Mouse (Mus musculus): Measurements from ENCODE around the gene Id3. TPM values are rescaled to one million over a fixed set of nuclear protein-coding genes. Genes with fewer than 3 reads are reported as not detected.
A peak's percentile ranks its signal among the peaks of the same experiment; 100 is the strongest.

The Id3 gene
- polyA plus RNA-seq, 1 experiment from 2014 or later: 156 TPM

GRCm38 (mm10) chr4:136123111-136123791, 20.0 kb upstream of the Id3 start:
- no peak for ATAC-seq (ENCODE audit: low read depth)
- Histone ChIP-seq H3K4me2 (ENCODE audit: low read depth, low read length) (no peak overlapping the region), H3K27ac (ENCODE audit: low read depth, low read length) (0 out of 2 replicates have a peak overlapping the region, but pooled peaks have one; percentile 22), H3K9me3 (ENCODE audit: control insufficient read depth, low read length) (no peaks in the 10 kb centered on the region), H3K36me3 (ENCODE audit: control insufficient read depth, insufficient read depth, low read length) (no peaks in the 10 kb centered on the region), H3K27me3 (ENCODE audit: control insufficient read depth, insufficient read depth, low read length) (no peaks in the 10 kb centered on the region), H3K4me3 (ENCODE audit: low read depth, low read length) (no peak overlapping the region), H3K4me1 (ENCODE audit: control insufficient read depth, insufficient read depth, low read length) (no peaks in the 10 kb centered on the region), H3K9ac (replicated peaks; ENCODE audit: low read depth, low read length) (no peak overlapping the region)
- WGBS: 69% methylated on average over 8 of the region's 8 CpGs

- H3K9me3 ChIP-seq (ENCODE audit: control insufficient read depth, low read length): no peaks in the 10 kb centered on the region
- no peaks in the 10 kb centered on the region for H3K27me3 ChIP-seq (ENCODE audit: control insufficient read depth, insufficient read depth, low read length)
- H3K4me3 ChIP-seq (ENCODE audit: low read depth, low read length): no peak overlapping the region
- no peak overlapping the region for H3K4me2 ChIP-seq (ENCODE audit: low read depth, low read length)
- H3K4me1 ChIP-seq (ENCODE audit: control insufficient read depth, insufficient read depth, low read length): no peaks in the 10 kb centered on the region
- ATAC-seq (ENCODE audit: low read depth): no peak
- 0 out of 2 replicates have a peak overlapping the region, but pooled peaks have one; percentile 22 for H3K27ac ChIP-seq (ENCODE audit: low read depth, low read length)
- H3K9ac ChIP-seq (replicated peaks; ENCODE audit: low read depth, low read length): no peak overlapping the region
- WGBS: 81% methylated on average over 3 of the region's 3 CpGs
- no peaks in the 10 kb centered on the region for H3K36me3 ChIP-seq (ENCODE audit: control insufficient read depth, insufficient read depth, low read length)
Observed at GRCm38 (mm10) chr4:136123792-136124161, 19.5 kb upstream of the Id3 start.

GRCm38 (mm10) chr4:136124581-136124980, 18.7 kb upstream of the Id3 start:
- H3K27ac ChIP-seq (ENCODE audit: low read depth, low read length): no peak overlapping the region
- 97% methylated on average over 4 of the region's 4 CpGs for WGBS
- no peaks in the 10 kb centered on the region for H3K27me3 ChIP-seq (ENCODE audit: control insufficient read depth, insufficient read depth, low read length)
- no peaks in the 10 kb centered on the region for H3K9me3 ChIP-seq (ENCODE audit: control insufficient read depth, low read length)
- no peak overlapping the region for H3K9ac ChIP-seq (replicated peaks; ENCODE audit: low read depth, low read length)
- no peak for ATAC-seq (ENCODE audit: low read depth)
- no peak overlapping the region for H3K4me3 ChIP-seq (ENCODE audit: low read depth, low read length)
- H3K4me2 ChIP-seq (ENCODE audit: low read depth, low read length): no peak overlapping the region
- no peaks in the 10 kb centered on the region for H3K4me1 ChIP-seq (ENCODE audit: control insufficient read depth, insufficient read depth, low read length)
- H3K36me3 ChIP-seq (ENCODE audit: control insufficient read depth, insufficient read depth, low read length): no peaks in the 10 kb centered on the region

GRCm38 (mm10) chr4:136125458-136125857, 17.8 kb upstream of the Id3 start:
- no peak for ATAC-seq (ENCODE audit: low read depth)
- Histone ChIP-seq H3K27me3 (ENCODE audit: control insufficient read depth, insufficient read depth, low read length) (no peaks in the 10 kb centered on the region), H3K27ac (ENCODE audit: low read depth, low read length) (no peak overlapping the region), H3K9ac (replicated peaks; ENCODE audit: low read depth, low read length) (no peak overlapping the region), H3K4me1 (ENCODE audit: control insufficient read depth, insufficient read depth, low read length) (no peaks in the 10 kb centered on the region), H3K9me3 (ENCODE audit: control insufficient read depth, low read length) (no peaks in the 10 kb centered on the region), H3K4me2 (ENCODE audit: low read depth, low read length) (no peak overlapping the region), H3K4me3 (ENCODE audit: low read depth, low read length) (no peak overlapping the region), H3K36me3 (ENCODE audit: control insufficient read depth, insufficient read depth, low read length) (no peaks in the 10 kb centered on the region)
- 92% methylated on average over 11 of the region's 11 CpGs for WGBS

GRCm38 (mm10) chr4:136126019-136126418, 17.3 kb upstream of the Id3 start:
- H3K4me2 ChIP-seq (ENCODE audit: low read depth, low read length): no peak overlapping the region
- no peaks in the 10 kb centered on the region for H3K9me3 ChIP-seq (ENCODE audit: control insufficient read depth, low read length)
- WGBS: 82% methylated on average over 5 of the region's 5 CpGs
- H3K36me3 ChIP-seq (ENCODE audit: control insufficient read depth, insufficient read depth, low read length): no peaks in the 10 kb centered on the region
- H3K9ac ChIP-seq (replicated peaks; ENCODE audit: low read depth, low read length): no peak overlapping the region
- no peak overlapping the region for H3K4me3 ChIP-seq (ENCODE audit: low read depth, low read length)
- H3K4me1 ChIP-seq (ENCODE audit: control insufficient read depth, insufficient read depth, low read length): no peaks in the 10 kb centered on the region
- no peak for ATAC-seq (ENCODE audit: low read depth)
- no peaks in the 10 kb centered on the region for H3K27me3 ChIP-seq (ENCODE audit: control insufficient read depth, insufficient read depth, low read length)
- no peak overlapping the region for H3K27ac ChIP-seq (ENCODE audit: low read depth, low read length)

GRCm38 (mm10) chr4:136127670-136128069, 15.6 kb upstream of the Id3 start:
- 77% methylated on average over 13 of the region's 13 CpGs for WGBS
- no peak for ATAC-seq (ENCODE audit: low read depth)
- H3K36me3 ChIP-seq (ENCODE audit: control insufficient read depth, insufficient read depth, low read length): no peaks in the 10 kb centered on the region
- H3K4me3 ChIP-seq (ENCODE audit: low read depth, low read length): no peak overlapping the region
- H3K9me3 ChIP-seq (ENCODE audit: control insufficient read depth, low read length): no peaks in the 10 kb centered on the region
- H3K27ac ChIP-seq (ENCODE audit: low read depth, low read length): no peak overlapping the region
- no peaks in the 10 kb centered on the region for H3K4me1 ChIP-seq (ENCODE audit: control insufficient read depth, insufficient read depth, low read length)
- H3K27me3 ChIP-seq (ENCODE audit: control insufficient read depth, insufficient read depth, low read length): no peaks in the 10 kb centered on the region
- no peak overlapping the region for H3K4me2 ChIP-seq (ENCODE audit: low read depth, low read length)
- H3K9ac ChIP-seq (replicated peaks; ENCODE audit: low read depth, low read length): no peak overlapping the region

- 80% methylated on average over 1 of the region's 1 CpGs for WGBS
- Histone ChIP-seq H3K9ac (replicated peaks; ENCODE audit: low read depth, low read length) (no peak overlapping the region), H3K27ac (ENCODE audit: low read depth, low read length) (no peak overlapping the region), H3K36me3 (ENCODE audit: control insufficient read depth, insufficient read depth, low read length) (no peaks in the 10 kb centered on the region), H3K4me2 (ENCODE audit: low read depth, low read length) (no peak overlapping the region), H3K9me3 (ENCODE audit: control insufficient read depth, low read length) (no peaks in the 10 kb centered on the region), H3K4me3 (ENCODE audit: low read depth, low read length) (no peak overlapping the region), H3K4me1 (ENCODE audit: control insufficient read depth, insufficient read depth, low read length) (peaks cover 7% of the 10 kb centered on the region; the same call in 1 of the 2 replicates), H3K27me3 (ENCODE audit: control insufficient read depth, insufficient read depth, low read length) (no peaks in the 10 kb centered on the region)
- ATAC-seq (ENCODE audit: low read depth): no peak
Observed at GRCm38 (mm10) chr4:136129842-136130241, 13.5 kb upstream of the Id3 start.

GRCm38 (mm10) chr4:136133801-136134200, 9.5 kb upstream of the Id3 start:
- Histone ChIP-seq H3K36me3 (ENCODE audit: control insufficient read depth, insufficient read depth, low read length) (no peaks in the 10 kb centered on the region), H3K4me3 (ENCODE audit: low read depth, low read length) (no peak overlapping the region), H3K4me2 (ENCODE audit: low read depth, low read length) (peak overlapping the region; percentile 79), H3K27ac (ENCODE audit: low read depth, low read length) (peak overlapping the region; percentile 96), H3K9me3 (ENCODE audit: control insufficient read depth, low read length) (no peaks in the 10 kb centered on the region), H3K9ac (replicated peaks; ENCODE audit: low read depth, low read length) (peak overlapping the region; percentile 8; the same call in 1 of the 2 replicates), H3K27me3 (ENCODE audit: control insufficient read depth, insufficient read depth, low read length) (no peaks in the 10 kb centered on the region), H3K4me1 (ENCODE audit: control insufficient read depth, insufficient read depth, low read length) (peaks cover 21% of the 10 kb centered on the region)
- 17% methylated on average over 9 of the region's 9 CpGs for WGBS
- no peak for ATAC-seq (ENCODE audit: low read depth)

GRCm38 (mm10) chr4:136134418-136134977, 8.8 kb upstream of the Id3 start:
- Histone ChIP-seq H3K4me2 (ENCODE audit: low read depth, low read length) (peak overlapping the region; percentile 79), H3K9ac (replicated peaks; ENCODE audit: low read depth, low read length) (peak overlapping the region; percentile 64), H3K27ac (ENCODE audit: low read depth, low read length) (peak overlapping the region; percentile 96), H3K36me3 (ENCODE audit: control insufficient read depth, insufficient read depth, low read length) (no peaks in the 10 kb centered on the region), H3K9me3 (ENCODE audit: control insufficient read depth, low read length) (no peaks in the 10 kb centered on the region), H3K4me3 (ENCODE audit: low read depth, low read length) (peak overlapping the region; percentile 36), H3K27me3 (ENCODE audit: control insufficient read depth, insufficient read depth, low read length) (no peaks in the 10 kb centered on the region), H3K4me1 (ENCODE audit: control insufficient read depth, insufficient read depth, low read length) (peaks cover 21% of the 10 kb centered on the region)
- WGBS: 1% methylated on average over 15 of the region's 15 CpGs
- 0 out of 2 replicates have a peak, but pooled peaks have one; percentile 49 for ATAC-seq (ENCODE audit: low read depth)
